Mouse (Mus musculus): ENCODE results near the gene Sprn. TPM values are rescaled to one million over a fixed set of nuclear protein-coding genes. Genes with fewer than 3 reads are reported as not detected.

Gene Sprn
- 0.04 TPM in 1 of 2 replicates, not detected in the other for polyA plus RNA-seq (2016; fragmentation: Nextera tagmentation; extraction: Ambion mirVana)

GRCm38 (mm10) chr7:140154218-140154927, at the start of gene Sprn:
Sprn (minus strand) TSS chr7:140154877.
- no peak within 1 kb of the TSS for H3K27ac ChIP-seq
- no peak within 1 kb of the TSS for H3K9ac ChIP-seq
- peak within 1 kb of the TSS; percentile 10 for H3K4me2 ChIP-seq
- H3K9me3 ChIP-seq (replicated peaks): no peaks in the 10 kb centered on the region
- WGBS (ENCODE audit: insufficient replicate concordance): 9% methylated on average over 27 of the region's 28 CpGs
- ATAC-seq: no peak
- H3K36me3 ChIP-seq: no peaks in the 10 kb centered on the region; the same call in none of the 2 replicates
- H3K4me1 ChIP-seq: no peaks in the 10 kb centered on the region
- H3K4me3 ChIP-seq: no peak within 1 kb of the TSS
- H3K27me3 ChIP-seq (replicated peaks): peaks cover 62% of the 10 kb centered on the region

GRCm38 (mm10) chr7:140201090-140201489, 46.4 kb upstream of the Sprn start:
- 0 out of 2 replicates have a peak, but pooled peaks have one; percentile 50 for ATAC-seq
- Histone ChIP-seq H3K27ac (no peak overlapping the region), H3K36me3 (no peaks in the 10 kb centered on the region)

GRCm38 (mm10) chr7:140196002-140196401, 41.3 kb upstream of the Sprn start:
- 61% methylated on average over 8 of the region's 8 CpGs for WGBS (ENCODE audit: insufficient replicate concordance)

More at GRCm38 (mm10) chr7:140201090-140201489, 46.4 kb upstream of the Sprn start:
- Histone ChIP-seq H3K27me3 (replicated peaks) (no peaks in the 10 kb centered on the region), H3K4me2 (no peak overlapping the region), H3K4me3 (no peak overlapping the region), H3K4me1 (peaks cover 8% of the 10 kb centered on the region), H3K9me3 (replicated peaks) (no peaks in the 10 kb centered on the region), H3K9ac (no peak overlapping the region)
- WGBS (ENCODE audit: insufficient replicate concordance): 47% methylated on average over 4 of the region's 4 CpGs

GRCm38 (mm10) chr7:140194031-140194430, 39.4 kb upstream of the Sprn start:
- H3K27me3 ChIP-seq (replicated peaks): no peaks in the 10 kb centered on the region
- no peaks in the 10 kb centered on the region for H3K36me3 ChIP-seq
- no peaks in the 10 kb centered on the region for H3K9me3 ChIP-seq (replicated peaks)
- no peak overlapping the region for H3K9ac ChIP-seq
- no peak overlapping the region for H3K4me2 ChIP-seq
- 66% methylated on average over 4 of the region's 4 CpGs for WGBS (ENCODE audit: insufficient replicate concordance)
- no peak for ATAC-seq
- H3K4me3 ChIP-seq: no peak overlapping the region
- H3K27ac ChIP-seq: no peak overlapping the region
- 0 out of 2 replicates have a peak, but pooled peaks cover 4% of the 10 kb centered on the region for H3K4me1 ChIP-seq

More at GRCm38 (mm10) chr7:140196002-140196401, 41.3 kb upstream of the Sprn start:
- no peak overlapping the region for H3K27ac ChIP-seq
- H3K4me3 ChIP-seq: no peak overlapping the region
- H3K9ac ChIP-seq: no peak overlapping the region
- no peak overlapping the region for H3K4me2 ChIP-seq
- no peaks in the 10 kb centered on the region for H3K27me3 ChIP-seq (replicated peaks)
- H3K4me1 ChIP-seq: peaks cover 3% of the 10 kb centered on the region
- H3K36me3 ChIP-seq: no peaks in the 10 kb centered on the region
- H3K9me3 ChIP-seq (replicated peaks): no peaks in the 10 kb centered on the region
- ATAC-seq: no peak

GRCm38 (mm10) chr7:140192851-140193250, 38.2 kb upstream of the Sprn start:
- H3K36me3 ChIP-seq: no peaks in the 10 kb centered on the region
- H3K9ac ChIP-seq: no peak overlapping the region
- H3K27ac ChIP-seq: no peak overlapping the region
- no peak overlapping the region for H3K4me3 ChIP-seq
- 50% methylated on average over 2 of the region's 2 CpGs for WGBS (ENCODE audit: insufficient replicate concordance)
- H3K27me3 ChIP-seq (replicated peaks): no peaks in the 10 kb centered on the region
- no peak overlapping the region for H3K4me2 ChIP-seq
- H3K4me1 ChIP-seq: 0 out of 2 replicates have a peak, but pooled peaks cover 4% of the 10 kb centered on the region
- H3K9me3 ChIP-seq (replicated peaks): no peaks in the 10 kb centered on the region
- no peak for ATAC-seq

GRCm38 (mm10) chr7:140192445-140192844, 37.8 kb upstream of the Sprn start:
- H3K4me2 ChIP-seq: no peak overlapping the region
- H3K27ac ChIP-seq: no peak overlapping the region
- no peak for ATAC-seq
- no peak overlapping the region for H3K9ac ChIP-seq
- H3K27me3 ChIP-seq (replicated peaks): no peaks in the 10 kb centered on the region
- no peaks in the 10 kb centered on the region for H3K9me3 ChIP-seq (replicated peaks)
- no peaks in the 10 kb centered on the region for H3K36me3 ChIP-seq
- WGBS (ENCODE audit: insufficient replicate concordance): 42% methylated on average over 2 of the region's 2 CpGs
- H3K4me3 ChIP-seq: no peak overlapping the region
- H3K4me1 ChIP-seq: 0 out of 2 replicates have a peak, but pooled peaks cover 4% of the 10 kb centered on the region

- H3K9me3 ChIP-seq (replicated peaks): no peaks in the 10 kb centered on the region
- ATAC-seq: no peak; the same call in 1 of the 2 replicates
- no peak overlapping the region for H3K4me3 ChIP-seq
- WGBS (ENCODE audit: insufficient replicate concordance): 67% methylated on average over 1 of the region's 1 CpGs
- no peak overlapping the region for H3K27ac ChIP-seq
- H3K27me3 ChIP-seq (replicated peaks): no peaks in the 10 kb centered on the region; the same call in 1 of the 2 replicates
- H3K36me3 ChIP-seq: no peaks in the 10 kb centered on the region
- no peak overlapping the region for H3K9ac ChIP-seq
- no peak overlapping the region for H3K4me2 ChIP-seq
- 0 out of 2 replicates have a peak, but pooled peaks cover 4% of the 10 kb centered on the region for H3K4me1 ChIP-seq
These were observed 35.8 kb upstream of the Sprn start for GRCm38 (mm10) chr7:140190435-140190834.

GRCm38 (mm10) chr7:140188391-140189328, 34.0 kb upstream of the Sprn start:
- 37% methylated on average over 4 of the region's 4 CpGs for WGBS (ENCODE audit: insufficient replicate concordance)
- Histone ChIP-seq H3K27me3 (replicated peaks) (no peaks in the 10 kb centered on the region; the same call in 1 of the 2 replicates), H3K27ac (no peak overlapping the region), H3K4me3 (no peak overlapping the region), H3K36me3 (no peaks in the 10 kb centered on the region), H3K9me3 (replicated peaks) (no peaks in the 10 kb centered on the region), H3K9ac (no peak overlapping the region), H3K4me2 (no peak overlapping the region), H3K4me1 (0 out of 2 replicates have a peak, but pooled peaks cover 4% of the 10 kb centered on the region)
- ATAC-seq: peak; percentile 61; the same call in 1 of the 2 replicates

GRCm38 (mm10) chr7:140187721-140188390, 33.2 kb upstream of the Sprn start:
- H3K9me3 ChIP-seq (replicated peaks): no peaks in the 10 kb centered on the region
- H3K4me3 ChIP-seq: no peak overlapping the region
- H3K36me3 ChIP-seq: no peaks in the 10 kb centered on the region
- H3K4me2 ChIP-seq: no peak overlapping the region
- H3K27me3 ChIP-seq (replicated peaks): no peaks in the 10 kb centered on the region; the same call in 1 of the 2 replicates
- WGBS (ENCODE audit: insufficient replicate concordance): 64% methylated on average over 7 of the region's 7 CpGs
- 0 out of 2 replicates have a peak, but pooled peaks cover 4% of the 10 kb centered on the region for H3K4me1 ChIP-seq
- no peak overlapping the region for H3K27ac ChIP-seq
- H3K9ac ChIP-seq: no peak overlapping the region
- ATAC-seq: no peak

GRCm38 (mm10) chr7:140186646-140187620, 32.3 kb upstream of the Sprn start:
- Histone ChIP-seq H3K4me1 (0 out of 2 replicates have a peak, but pooled peaks cover 4% of the 10 kb centered on the region), H3K9me3 (replicated peaks) (no peaks in the 10 kb centered on the region), H3K9ac (no peak overlapping the region), H3K4me3 (no peak overlapping the region), H3K27me3 (replicated peaks) (no peaks in the 10 kb centered on the region; the same call in 1 of the 2 replicates), H3K27ac (no peak overlapping the region), H3K36me3 (no peaks in the 10 kb centered on the region), H3K4me2 (no peak overlapping the region)
- peak; percentile 42; the same call in 1 of the 2 replicates for ATAC-seq
- 55% methylated on average over 18 of the region's 18 CpGs for WGBS (ENCODE audit: insufficient replicate concordance)
